Mouse (Mus musculus): Measurements from ENCODE around the gene Rab21.
A peak's percentile ranks its signal among the peaks of the same experiment; 100 is the strongest.
"Not testable (repeated sequence)": the region's sequence is repeated elsewhere in the genome, so short reads cannot be mapped to it uniquely, and the experiment has no call there.

Gene Rab21

GRCm38 (mm10) chr10:115329010-115329530, 13.7 kb upstream of the Rab21 start:
- DNase-seq (ENCODE audit: extremely low read depth, low read depth) = no peak

- no peak for DNase-seq (ENCODE audit: extremely low read depth, low read depth)
These were observed 13.1 kb upstream of the Rab21 start for GRCm38 (mm10) chr10:115328514-115328913.

GRCm38 (mm10) chr10:115323295-115323694, 7.9 kb upstream of the Rab21 start:
- peak; percentile 40 for DNase-seq (ENCODE audit: extremely low read depth, low read depth)

GRCm38 (mm10) chr10:115321317-115322035, 6.1 kb upstream of the Rab21 start:
- DNase-seq (ENCODE audit: extremely low read depth, low read depth) = no peak

- DNase-seq (ENCODE audit: extremely low read depth, low read depth) = not testable (repeated sequence)
These were observed 3.0 kb upstream of the Rab21 start for GRCm38 (mm10) chr10:115318388-115318787.

GRCm38 (mm10) chr10:115316313-115316712, 919 bp upstream of the Rab21 start:
- DNase-seq (ENCODE audit: extremely low read depth, low read depth) = no peak

- DNase-seq (ENCODE audit: extremely low read depth, low read depth) = peak; percentile 32
These were observed 577 bp downstream of the Rab21 start for GRCm38 (mm10) chr10:115314582-115315452.

- DNase-seq (ENCODE audit: extremely low read depth, low read depth) = no peak
These were observed 1.2 kb downstream of the Rab21 start for GRCm38 (mm10) chr10:115314287-115314581.

GRCm38 (mm10) chr10:115313641-115314286, 1.6 kb downstream of the Rab21 start:
- DNase-seq (ENCODE audit: extremely low read depth, low read depth) = no peak

- DNase-seq (ENCODE audit: extremely low read depth, low read depth) = no peak
These were observed 2.7 kb downstream of the Rab21 start for GRCm38 (mm10) chr10:115312732-115313131.

- DNase-seq (ENCODE audit: extremely low read depth, low read depth) = peak; percentile 39
These were observed 3.2 kb downstream of the Rab21 start for GRCm38 (mm10) chr10:115312194-115312593.

- DNase-seq (ENCODE audit: extremely low read depth, low read depth) = no peak
These were observed 4.0 kb downstream of the Rab21 start for GRCm38 (mm10) chr10:115311263-115311965.

GRCm38 (mm10) chr10:115309191-115309590, 6.2 kb downstream of the Rab21 start:
- no peak for DNase-seq (ENCODE audit: extremely low read depth, low read depth)

- no peak for DNase-seq (ENCODE audit: extremely low read depth, low read depth)
These were observed 8.0 kb downstream of the Rab21 start for GRCm38 (mm10) chr10:115307331-115307875.

- no peak for DNase-seq (ENCODE audit: extremely low read depth, low read depth)
These were observed 16.7 kb downstream of the Rab21 start for GRCm38 (mm10) chr10:115298683-115299082.

- no peak for DNase-seq (ENCODE audit: extremely low read depth, low read depth)
These were observed 17.8 kb downstream of the Rab21 start for GRCm38 (mm10) chr10:115297582-115297981.

GRCm38 (mm10) chr10:115296401-115296935, 18.9 kb downstream of the Rab21 start:
- no peak for DNase-seq (ENCODE audit: extremely low read depth, low read depth)

- no peak for DNase-seq (ENCODE audit: extremely low read depth, low read depth)
These were observed 20.2 kb downstream of the Rab21 start for GRCm38 (mm10) chr10:115295162-115295561.

GRCm38 (mm10) chr10:115294715-115295114, 20.7 kb downstream of the Rab21 start:
- no peak for DNase-seq (ENCODE audit: extremely low read depth, low read depth)

GRCm38 (mm10) chr10:115293946-115294345, 21.4 kb downstream of the Rab21 start:
- no peak for DNase-seq (ENCODE audit: extremely low read depth, low read depth)

- DNase-seq (ENCODE audit: extremely low read depth, low read depth) = no peak
These were observed 24.7 kb downstream of the Rab21 start for GRCm38 (mm10) chr10:115290671-115291070.

Measured in MEL-GATA-1-ER (cell line).